Mouse (Mus musculus) layer of hippocampus, adult 11-12 months (tissue): Measurements from ENCODE around the gene Men1.
A peak's percentile ranks its signal among the peaks of the same experiment; 100 is the strongest.
"Not testable (repeated sequence)": the region's sequence is repeated elsewhere in the genome, so short reads cannot be mapped to it uniquely, and the experiment has no call there.

Experiments used
- DNase-seq: peaks from one replicate; pipeline ENCODE4 v3.0.0; 2022; ENCODE audit warnings: low spot score

The Men1 gene

DNA sequence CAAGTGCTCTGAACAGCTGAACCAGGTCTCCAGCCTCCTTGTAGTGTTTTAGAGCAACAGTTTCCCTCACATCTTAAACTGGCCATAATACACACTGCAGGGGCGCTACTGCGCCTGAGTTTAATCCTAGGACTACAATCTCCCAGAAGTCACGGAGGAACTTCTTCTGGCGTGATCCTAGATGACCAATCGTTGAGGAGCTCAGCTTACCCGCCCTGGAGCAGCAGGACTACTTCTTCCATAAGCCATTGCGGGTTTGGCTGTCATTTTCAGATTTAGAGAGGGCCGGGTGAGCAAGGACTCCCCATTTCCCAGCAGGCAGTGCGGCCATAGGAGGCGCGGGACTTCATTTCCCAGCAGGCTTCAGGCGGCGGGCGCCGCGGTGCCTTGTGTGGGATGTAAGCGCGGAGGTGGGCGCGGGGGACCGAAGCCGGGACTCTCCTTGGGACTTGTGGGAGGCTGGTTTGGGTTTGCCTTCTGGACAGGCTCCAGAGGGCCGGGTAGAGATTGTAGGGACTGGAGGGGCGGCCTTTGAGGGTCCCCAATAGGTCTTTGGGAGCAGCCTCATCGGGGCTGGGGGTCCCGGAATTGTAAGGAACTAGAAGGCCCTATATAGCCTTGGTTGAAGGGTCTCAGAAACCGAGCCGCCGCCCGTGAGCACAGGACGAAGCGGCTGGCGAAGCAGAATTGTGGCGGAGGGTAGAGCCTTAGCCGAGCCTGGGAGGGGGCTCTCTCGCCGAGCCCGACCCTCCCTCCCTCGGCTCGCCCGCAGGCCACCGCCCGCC lies at the start of gene Men1:
TSS of gene Men1 (plus strand) at position 307 of the 785 bp plus-strand sequence.
- DNase-seq: peak; percentile 96

DNA sequence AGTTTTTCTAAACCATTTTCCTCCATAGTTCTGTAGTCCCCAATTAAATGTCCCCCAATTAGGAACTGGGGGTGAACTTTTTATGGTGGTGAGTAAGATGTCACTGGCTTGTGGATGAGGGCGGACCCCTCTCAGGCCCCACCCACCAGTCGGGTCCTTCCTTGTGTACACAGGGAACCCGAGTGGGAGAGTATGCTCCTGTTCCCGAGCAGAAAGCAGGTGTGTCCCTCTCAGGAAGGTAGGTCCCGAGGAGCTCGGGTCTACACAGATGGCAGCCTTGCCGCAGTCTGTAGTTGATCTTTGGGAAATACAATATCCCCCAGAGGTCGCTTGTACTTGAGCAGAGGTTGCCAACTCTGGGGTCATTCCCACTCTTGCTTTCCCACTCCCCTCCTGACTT lies 49.6 kb upstream of the Men1 start:
- no peak for DNase-seq

DNA sequence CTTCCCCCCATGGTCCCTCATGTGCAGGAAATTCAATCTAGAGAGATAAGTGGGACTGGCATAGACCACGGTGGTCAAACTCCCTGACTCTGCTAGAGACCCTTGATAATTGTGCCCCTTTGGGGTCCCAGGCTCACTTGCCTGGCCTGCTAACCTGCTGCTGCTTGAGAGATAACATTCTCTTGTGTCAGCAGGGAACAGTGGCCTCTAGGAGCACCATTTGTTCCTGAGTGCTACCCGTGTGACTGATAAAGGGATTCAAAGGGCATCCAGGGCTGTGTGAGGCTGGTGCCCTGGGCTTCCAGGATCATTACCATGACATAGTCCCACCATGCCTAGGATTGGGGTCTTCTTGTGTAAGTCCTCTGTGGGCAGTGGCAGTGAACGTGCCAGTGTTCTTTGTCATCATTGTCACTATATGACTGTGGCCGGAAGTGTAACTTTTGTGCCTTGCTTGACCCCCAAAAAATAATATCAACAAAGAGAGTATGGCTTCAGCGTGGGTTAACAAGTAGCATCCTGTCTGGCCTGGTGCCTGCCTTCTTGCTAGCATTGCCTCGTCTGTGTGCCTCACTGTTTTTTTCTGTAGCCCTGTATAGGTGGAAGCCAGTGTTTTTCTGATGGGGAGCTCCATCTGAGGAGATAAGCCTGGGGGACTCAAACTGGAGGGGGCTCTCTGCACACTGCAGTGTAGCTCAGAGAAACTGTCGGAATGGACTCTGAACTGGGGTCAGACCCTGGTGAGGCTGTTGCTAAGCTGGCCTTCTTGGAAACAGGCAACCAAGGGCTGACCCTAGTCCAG lies 48.9 kb upstream of the Men1 start:
- DNase-seq: no peak

DNA sequence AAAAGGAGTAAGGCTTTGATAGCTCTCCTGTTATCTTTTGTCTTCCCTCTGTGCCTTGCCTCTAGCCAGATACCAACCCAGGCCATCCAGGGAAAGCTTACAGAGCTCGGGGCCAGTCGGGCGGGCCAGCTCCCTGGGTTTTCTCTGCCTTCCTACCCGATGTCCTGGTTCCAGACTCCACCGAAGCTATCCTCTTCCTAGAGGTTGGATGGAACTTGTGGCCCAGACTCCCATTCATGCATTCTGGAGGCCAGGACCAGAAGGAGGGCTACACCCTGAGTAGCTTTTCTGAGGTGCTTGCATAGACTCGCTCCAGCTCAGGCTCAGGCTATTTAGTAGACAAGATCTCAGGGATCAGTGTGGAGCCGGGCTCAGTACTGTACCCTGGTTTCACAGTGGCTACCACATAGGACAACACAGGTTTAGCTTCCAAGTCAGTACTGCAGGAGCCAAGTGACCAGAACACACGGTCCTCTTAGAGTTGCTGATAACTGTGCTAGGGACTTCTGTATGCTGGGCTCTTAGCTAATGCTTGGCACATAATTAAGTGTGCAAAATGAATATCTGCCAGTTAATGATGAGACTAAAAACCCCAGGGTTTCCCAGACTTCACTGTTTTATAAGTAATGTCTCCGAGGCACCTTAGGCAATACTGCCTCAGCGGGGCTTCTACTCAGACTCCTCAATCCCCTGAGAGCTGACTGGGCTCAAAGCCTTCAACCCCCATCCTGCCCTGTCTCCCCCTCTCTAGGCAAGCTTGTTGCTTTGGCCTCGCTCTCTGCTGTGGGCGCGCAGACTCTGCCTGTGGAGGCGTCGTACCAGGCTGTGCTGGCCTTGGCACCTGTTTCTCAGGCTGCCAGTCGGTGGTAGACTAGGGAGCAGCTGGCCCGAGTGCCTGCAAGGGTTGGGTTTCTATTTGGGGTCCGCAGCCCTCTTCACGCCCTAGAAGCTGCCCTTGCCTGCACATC lies 48.1 kb upstream of the Men1 start:
- DNase-seq: peak; percentile 66

DNA sequence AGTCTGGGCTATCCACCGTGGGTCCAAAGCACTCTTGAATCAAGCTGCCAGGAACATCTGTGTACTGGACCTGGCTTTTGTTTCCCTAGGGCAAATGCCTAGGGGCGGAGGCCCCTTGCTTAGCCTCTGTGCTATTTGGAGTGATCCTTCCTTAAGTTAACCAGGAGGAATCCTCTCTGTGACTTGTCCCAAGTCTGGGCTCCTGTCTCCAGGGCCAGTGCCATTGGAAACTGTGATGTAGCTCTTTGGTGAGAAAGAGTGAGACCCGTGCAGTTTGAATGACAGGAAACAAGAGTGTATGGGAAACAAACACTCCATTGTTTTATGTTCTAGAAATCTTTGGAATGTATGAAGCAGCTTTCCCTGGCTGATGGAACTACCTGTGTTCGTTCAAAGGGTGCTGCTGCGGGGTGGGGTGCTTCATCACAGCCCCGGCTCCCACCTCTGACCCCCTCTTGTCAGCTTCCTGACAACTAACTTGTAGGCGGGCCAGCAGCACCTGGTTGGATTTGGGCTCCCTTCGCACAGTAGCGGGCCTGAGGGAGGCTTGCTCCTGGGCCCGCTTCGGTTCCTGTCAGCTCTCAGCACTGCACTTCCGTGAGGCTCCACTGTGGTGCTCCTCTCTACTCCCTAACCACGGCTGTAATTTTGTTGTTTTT lies 46.4 kb upstream of the Men1 start:
- DNase-seq: no peak

DNA sequence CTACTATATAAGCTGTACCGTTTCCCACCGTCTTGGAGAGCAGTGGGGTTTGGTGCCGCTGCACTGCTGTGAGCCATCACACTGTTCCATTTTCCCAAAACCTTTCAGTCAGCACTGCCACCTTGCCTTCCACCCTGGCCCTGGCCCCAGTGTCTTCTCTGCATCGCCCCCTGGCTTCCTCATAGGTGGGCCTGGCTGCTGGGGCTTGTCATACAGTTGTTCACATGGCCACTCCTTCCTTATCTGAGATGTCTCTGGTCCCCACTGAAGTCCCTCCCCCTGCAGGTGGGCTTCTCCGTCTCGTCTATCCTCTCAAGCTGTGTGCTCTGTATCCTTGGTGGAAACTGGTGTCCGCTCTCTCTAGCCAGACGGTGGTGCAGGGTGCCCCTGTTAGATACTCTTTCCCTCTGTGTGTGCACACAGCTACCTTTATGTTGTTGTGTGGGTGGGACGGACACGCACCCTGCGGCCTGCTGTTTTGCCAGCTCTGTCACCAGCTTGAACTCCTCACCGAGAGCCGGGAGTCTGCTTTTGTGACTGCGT lies 45.0 kb upstream of the Men1 start:
- no peak for DNase-seq

DNA sequence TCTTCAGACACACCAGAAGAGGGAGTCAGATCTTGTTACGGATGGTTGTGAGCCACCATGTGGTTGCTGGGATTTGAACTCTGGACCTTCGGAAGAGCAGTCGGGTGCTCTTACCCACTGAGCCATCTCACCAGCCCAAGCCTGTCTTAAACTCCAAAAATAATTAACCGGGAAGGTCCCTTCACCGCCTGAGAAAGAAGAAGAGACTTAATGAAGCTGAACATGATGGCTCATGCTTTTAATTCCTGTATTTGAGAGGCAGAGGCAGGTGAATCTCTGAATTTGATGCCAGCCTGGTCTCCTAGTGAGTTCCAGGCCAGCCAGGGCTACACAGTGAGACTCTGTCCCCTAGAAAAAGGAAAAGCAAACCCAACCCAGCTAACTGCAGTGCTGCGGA lies 44.1 kb upstream of the Men1 start:
- DNase-seq: not testable (repeated sequence)

DNA sequence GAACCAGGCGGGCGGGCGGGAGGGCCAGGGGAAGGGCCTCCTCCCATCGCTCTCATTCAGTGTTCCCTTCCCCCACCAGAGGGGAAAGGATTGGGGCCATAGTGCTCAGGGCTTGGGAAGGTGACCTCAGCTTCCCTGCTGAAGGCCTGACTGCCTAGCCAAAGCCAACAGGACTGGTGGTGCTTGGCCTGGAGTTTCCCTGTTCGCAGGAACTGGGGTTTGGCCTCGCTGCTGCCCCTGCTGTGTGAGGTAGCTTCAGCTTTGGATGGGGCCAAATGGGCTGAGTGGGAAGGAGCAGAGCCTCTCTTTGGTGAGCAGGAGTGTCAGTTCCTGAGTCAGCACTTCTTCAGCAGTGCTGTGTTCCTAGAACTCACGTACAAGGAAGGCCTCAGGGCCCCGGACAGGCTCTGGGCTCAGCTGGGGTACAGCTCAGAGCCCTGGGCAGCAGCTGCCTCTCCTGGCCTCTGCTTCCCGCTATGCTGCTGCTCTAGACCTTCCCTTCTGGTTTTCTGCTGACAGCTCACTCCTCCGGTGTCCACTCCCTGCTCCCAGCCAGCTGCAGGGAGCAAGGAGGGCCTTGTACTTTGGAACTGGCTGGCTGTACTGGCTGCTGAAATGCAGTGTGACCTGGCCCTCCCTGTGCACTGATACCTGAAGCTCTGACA lies 43.5 kb upstream of the Men1 start:
- no peak for DNase-seq

DNA sequence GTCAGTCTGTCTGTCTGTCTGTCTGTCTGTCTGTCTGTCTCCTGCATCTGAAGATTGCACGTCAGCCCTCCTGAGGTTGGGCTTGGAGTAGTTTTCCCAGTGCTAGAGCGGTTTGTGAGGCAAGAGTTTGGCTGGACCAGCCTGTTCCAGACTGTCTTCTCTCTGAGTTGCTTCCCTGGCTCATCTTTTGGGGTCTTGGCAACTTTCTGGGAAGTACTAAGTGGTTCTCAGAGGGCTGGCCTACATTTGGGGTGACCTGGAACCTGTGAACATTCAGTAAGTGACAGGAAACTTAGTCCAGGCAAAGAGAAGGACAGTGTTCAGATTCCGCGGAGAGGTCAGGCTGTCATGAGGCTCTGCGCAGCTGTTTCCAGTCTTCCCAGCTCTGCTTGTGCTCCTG lies 42.5 kb upstream of the Men1 start:
- DNase-seq: no peak

DNA sequence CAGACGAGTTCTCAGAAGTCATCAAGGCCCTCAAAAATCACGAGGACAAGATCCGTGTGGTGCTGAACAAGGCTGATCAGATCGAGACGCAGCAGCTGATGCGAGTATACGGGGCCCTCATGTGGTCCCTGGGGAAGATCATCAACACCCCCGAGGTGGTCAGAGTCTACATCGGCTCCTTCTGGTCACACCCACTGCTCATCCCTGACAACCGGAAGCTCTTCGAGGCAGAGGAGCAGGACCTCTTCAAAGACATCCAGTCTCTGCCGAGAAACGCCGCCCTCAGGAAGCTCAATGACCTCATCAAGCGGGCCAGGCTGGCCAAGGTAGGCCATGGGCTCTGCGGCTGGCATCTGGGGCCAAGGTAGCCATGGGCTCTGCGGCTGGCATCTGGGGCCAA lies 40.5 kb upstream of the Men1 start:
- no peak for DNase-seq

DNA sequence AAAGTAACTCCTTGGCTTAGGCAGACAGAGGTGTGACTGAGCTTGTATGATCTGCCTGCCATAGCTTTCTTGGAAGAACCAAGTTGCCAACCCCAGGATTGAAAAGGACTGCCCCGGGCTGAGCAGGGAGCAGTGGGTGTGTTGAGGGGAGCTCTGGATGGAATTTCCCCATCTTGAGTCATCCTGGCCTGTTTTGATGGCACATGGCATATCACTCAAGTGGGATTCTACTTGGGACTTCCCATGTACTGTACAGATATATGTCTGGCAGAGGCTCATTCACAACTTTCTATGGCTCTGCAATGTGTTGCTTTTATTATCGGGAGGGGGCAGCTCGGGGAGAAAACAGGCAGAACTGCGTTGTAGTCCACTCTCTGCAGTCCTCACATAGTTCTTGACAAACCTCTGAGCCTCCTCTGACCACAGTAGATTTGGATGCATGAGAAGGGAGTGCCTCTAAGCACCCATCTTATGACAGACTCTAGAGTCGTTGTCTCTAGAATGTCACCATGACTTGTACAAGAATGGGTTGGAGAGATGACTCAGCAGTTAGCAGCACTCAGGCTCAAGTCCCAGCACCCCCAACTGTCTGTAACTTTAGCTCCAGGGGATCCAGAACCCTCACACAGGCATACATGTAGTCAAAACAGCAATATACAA lies 38.1 kb upstream of the Men1 start:
- no peak for DNase-seq

DNA sequence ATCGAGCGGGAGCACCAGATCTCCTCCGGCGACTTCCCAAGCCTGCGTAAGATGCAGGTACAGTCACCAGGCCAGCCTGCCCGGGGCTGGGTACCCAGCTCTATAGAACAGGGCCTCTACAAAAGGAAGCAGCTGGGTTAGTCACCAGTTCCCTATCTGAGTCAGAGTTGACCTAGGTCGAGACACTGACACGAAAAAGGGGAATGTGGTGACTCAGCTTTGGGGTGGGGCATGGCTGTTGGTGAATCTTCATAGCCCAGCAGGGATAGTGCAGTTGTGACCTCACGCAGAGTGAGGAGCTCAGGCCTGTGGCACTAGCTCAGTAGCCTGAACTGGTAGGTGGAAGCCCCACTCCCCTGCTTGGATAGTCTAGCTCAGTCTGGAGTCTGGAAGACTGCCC lies 37.1 kb upstream of the Men1 start:
- no peak for DNase-seq

DNA sequence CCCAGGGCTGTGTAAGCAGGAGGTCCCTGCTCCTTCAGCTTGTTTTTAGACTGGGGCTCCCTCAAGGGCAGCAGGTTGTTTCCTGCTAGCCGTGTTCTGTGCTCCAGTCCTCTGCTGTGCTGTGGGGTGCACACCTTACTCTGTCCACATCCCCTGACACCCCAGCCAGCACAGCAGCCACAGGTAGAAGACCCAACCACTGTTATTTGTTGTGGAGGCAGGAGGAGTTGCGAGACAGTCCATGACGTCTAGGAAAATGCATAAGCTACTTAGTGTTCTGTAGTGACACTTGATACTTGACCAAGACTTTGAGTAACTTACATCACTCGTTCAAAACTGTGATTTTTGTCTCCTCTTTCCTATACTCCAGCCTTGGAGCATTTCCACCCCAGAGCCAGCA lies 35.8 kb upstream of the Men1 start:
- DNase-seq: no peak

DNA sequence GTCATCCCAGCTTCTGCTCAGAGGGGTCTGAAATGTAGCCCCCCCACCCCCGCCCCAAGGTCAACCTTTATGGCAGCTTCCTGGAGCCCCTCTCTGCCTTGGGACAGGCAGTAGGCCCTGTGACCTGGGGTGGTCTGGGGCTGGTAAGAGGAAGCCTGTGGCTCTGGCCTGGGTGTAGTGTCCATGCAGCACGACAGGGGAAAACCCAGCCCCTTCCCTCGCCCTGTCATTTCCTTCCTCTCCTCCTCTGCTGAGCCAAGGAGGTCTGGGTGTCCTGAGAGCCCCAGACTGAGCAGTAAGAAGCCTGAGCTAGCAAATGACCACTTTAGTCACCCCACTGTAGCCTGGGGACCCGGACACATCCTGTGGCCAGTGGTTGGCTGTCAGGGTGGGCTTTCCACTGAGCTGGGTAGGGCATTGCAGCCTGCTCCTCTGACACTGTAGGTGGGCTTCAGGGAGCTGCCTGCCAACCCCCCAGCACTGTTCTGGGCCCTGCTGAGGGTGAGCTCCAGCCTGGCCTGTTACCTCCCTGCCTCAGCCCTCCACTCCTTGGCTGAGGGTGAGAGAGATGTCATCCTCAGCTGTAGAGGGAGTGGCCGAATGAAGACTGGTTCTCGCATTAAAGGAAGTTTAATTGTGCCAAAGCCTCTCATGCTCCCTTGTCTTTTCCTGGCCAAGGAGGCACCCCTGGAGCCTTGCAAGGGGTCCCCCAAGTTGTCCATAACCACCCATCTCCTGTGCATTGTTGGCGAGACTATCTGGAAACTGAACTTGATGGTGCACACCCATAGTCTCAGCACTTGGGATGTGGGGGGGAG lies 35.1 kb upstream of the Men1 start:
- DNase-seq: no peak

DNA sequence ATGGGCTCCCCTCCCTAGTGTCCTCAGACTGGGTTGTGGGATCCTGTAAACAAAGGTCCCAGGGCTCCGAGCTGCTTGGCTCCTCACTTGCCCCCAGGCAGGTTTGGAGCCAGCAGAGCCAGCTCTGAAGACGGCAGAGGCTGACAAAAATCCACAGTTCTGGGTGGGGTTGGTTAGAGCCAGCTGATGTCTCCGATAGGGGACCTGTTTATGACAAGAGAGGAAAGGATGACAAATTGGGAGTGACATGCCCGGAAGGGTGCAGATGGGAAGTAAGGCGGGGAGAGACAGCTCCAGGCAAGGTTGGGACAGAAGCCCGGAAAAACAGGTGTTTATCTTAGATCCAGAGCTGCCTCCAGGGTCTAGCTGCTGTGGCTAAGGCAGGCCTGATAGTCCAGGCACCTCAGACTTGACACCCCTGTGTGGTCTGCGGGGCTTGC lies 34.4 kb upstream of the Men1 start:
- no peak for DNase-seq

DNA sequence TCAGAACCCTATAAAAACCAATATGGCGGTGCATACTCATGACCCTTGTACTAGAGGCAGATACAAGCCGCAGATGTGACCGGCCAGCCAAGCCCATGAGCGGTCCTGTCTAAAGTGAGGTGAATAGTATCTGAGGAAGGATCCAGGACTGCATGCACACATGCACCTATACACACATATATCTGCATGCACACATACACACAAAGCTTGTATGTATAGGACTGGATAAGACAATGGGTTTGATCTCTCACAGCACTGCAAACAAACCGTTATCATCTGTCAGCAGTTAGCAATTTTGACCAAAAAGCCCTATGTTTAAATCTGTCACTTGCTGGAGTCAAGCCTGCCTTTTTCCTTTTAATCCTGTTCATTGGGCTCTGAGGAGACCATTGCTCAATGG lies 32.7 kb upstream of the Men1 start:
- no peak for DNase-seq

DNA sequence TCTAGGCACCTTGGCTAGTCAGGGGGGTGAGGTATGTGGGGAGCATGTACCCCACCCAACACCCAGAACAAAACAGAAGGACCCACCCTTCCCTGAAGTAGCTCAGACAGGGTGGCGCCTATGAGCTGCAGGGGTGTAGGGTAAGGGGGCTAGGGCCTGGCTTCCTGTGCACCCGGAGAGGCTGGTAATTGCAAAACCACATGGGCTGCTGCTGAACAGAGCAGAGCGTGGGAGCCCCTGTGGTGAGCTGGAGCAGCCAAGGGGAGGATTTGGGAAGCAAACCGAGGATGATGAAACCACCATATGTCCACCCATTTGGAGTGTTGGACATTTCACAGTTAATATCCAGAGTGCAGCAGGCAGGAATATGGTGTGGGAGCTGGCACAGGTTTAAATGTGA lies 32.3 kb upstream of the Men1 start:
- DNase-seq: peak; percentile 63

DNA sequence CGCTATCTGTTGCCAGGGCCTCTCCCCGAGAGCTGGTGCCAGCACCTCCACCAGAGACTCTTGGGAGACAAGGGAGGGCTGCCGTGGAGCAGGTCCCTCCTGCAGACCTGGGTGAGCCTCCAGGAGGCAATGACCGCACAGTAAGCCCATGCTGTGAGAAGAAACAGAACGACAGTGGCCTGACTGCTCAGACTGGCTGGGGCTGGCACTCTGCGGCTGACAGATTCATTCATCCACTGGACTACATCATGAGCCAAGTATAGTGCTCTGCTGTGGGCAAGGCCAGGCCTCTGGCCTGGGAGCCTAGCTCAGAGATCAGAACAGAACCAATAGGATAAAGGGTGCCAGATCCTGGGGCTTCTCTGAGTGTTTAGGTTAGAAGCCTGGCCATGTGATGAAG lies 30.9 kb upstream of the Men1 start:
- no peak for DNase-seq

DNA sequence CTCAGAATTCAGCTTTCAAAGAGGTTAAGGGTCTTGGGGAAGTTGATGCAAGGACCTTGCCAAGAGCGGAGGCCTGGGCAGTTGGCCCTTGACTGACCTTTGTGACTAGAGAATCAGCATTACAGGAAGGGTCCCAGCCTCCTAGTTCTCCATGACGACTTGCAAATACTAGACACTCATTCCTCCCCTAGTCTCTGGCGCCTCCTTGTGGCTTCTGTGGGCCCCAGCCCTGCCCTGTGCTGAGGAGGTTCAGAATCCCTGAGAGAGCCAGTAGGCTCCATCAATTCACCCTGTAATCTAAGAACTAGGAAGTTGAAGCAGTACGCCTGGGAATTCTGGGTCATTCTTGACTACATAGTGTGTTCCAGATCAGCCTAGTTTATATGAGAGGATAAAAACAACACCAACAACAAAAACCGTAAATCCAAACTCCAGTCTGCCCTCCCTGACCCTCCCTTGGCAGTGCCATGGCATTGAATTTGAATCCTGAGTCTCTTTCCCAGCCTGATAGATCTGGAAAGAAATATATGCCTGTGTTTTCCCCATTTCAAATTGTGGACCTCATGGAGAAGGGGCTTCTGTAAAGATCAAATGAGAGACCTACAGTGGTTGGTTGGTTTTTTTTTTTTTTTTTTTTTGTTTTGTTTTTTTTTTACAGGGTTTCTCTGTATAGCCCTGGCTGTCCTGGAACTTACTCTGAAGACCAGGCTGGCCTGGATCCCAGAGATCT lies 29.8 kb upstream of the Men1 start:
- peak; percentile 88 for DNase-seq
